Mouse (Mus musculus): ENCODE measurements at regions not wholly inside any gene's neighbourhood (a gene's known extent, or its start where the extent isn't known, plus 50 kb on each side); places are given as distances from the start of the nearest gene placed in this dataset.
"Not testable (repeated sequence)": the region's sequence is repeated elsewhere in the genome, so short reads cannot be mapped to it uniquely, and the experiment has no call there.

GRCm38 (mm10) chr17:47245635-47246034, 123.1 kb upstream of the Mrps10 start:
- H3K27ac ChIP-seq, result no peak overlapping the region
- intact Hi-C loops (cut with DNase I), result no loop called here

GRCm38 (mm10) chr17:47239086-47239485, 129.6 kb upstream of the Mrps10 start:
- intact Hi-C loops (cut with DNase I), result no loop called here
- no peak overlapping the region for H3K27ac ChIP-seq
- no peak for DNase-seq (ENCODE audit: extremely low spot score in 1 of 2, low spot score in 2 of 2)
- H3K4me3 ChIP-seq, result no peak overlapping the region
- no peak for TF ChIP-seq CTCF (IDR thresholded peaks at IDR 0.05)

More at GRCm38 (mm10) chr17:47245635-47246034, 123.1 kb upstream of the Mrps10 start:
- TF ChIP-seq CTCF (IDR thresholded peaks at IDR 0.05), result no peak
- no peak overlapping the region for H3K4me3 ChIP-seq
- DNase-seq (ENCODE audit: extremely low spot score in 1 of 2, low spot score in 2 of 2), result no peak

GRCm38 (mm10) chr17:47237881-47238280, 130.8 kb upstream of the Mrps10 start:
- intact Hi-C loops (cut with DNase I); DNase-seq (ENCODE audit: extremely low spot score in 1 of 2, low spot score in 2 of 2); H3K27ac ChIP-seq; H3K4me3 ChIP-seq: not testable (repeated sequence)

GRCm38 (mm10) chr17:47234343-47234742, 134.3 kb upstream of the Mrps10 start:
- no peak for DNase-seq (ENCODE audit: extremely low spot score in 1 of 2, low spot score in 2 of 2)
- Histone ChIP-seq H3K4me3 (no peak overlapping the region), H3K27ac (no peak overlapping the region)
- intact Hi-C loops (cut with DNase I), result no loop called here
- TF ChIP-seq CTCF (IDR thresholded peaks at IDR 0.05), result no peak

- intact Hi-C loops (cut with DNase I), result no loop called here
- no peak for TF ChIP-seq CTCF (IDR thresholded peaks at IDR 0.05)
- DNase-seq (ENCODE audit: extremely low spot score in 1 of 2, low spot score in 2 of 2), result no peak
- no peak overlapping the region for H3K27ac ChIP-seq
- no peak overlapping the region for H3K4me3 ChIP-seq
Observed at GRCm38 (mm10) chr17:47233003-47233678, 135.5 kb upstream of the Mrps10 start.

DNA sequence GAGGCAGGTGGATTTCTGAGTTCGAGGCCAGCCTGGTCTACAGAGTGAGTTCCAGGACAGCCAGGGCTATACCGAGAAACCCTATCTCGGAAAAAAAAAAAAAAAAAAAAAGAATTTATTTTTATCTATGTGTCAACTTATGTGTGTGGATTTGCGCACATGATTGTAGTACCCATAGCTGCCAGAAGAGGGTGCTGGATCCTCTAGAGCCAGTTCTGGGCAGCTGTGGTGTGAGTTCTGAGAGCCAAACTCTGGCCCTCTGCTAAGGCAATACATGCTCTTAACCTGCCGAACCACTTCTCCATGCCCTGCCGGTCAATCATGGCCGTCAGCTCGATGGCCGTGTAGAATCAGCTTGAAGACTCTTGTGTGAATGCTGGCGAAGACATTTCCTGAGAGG, 138.0 kb upstream of the Mrps10 start:
- Histone ChIP-seq H3K4me3 (no peak overlapping the region), H3K27ac (no peak overlapping the region)
- DNase-seq (ENCODE audit: extremely low spot score in 1 of 2, low spot score in 2 of 2), result no peak
- intact Hi-C loops (cut with DNase I), result no loop called here
- TF ChIP-seq CTCF (IDR thresholded peaks at IDR 0.05), result peak; percentile 37

- peak overlapping the region; percentile 82 for H3K27ac ChIP-seq
- no peak overlapping the region for H3K4me3 ChIP-seq
- intact Hi-C loops (cut with DNase I), result loop anchor here (5.0 kb wide), 1 partner anchor 84 kb away; no protein-coding TSS in a partner anchor
- DNase-seq (ENCODE audit: extremely low spot score in 1 of 2, low spot score in 2 of 2), result no peak
- TF ChIP-seq CTCF (IDR thresholded peaks at IDR 0.05), result no peak
Observed at GRCm38 (mm10) chr17:47226391-47226790, 142.3 kb upstream of the Mrps10 start.

- no peak for TF ChIP-seq CTCF (IDR thresholded peaks at IDR 0.05)
- DNase-seq (ENCODE audit: extremely low spot score in 1 of 2, low spot score in 2 of 2), result no peak
- Histone ChIP-seq H3K4me3 (no peak overlapping the region), H3K27ac (peak overlapping the region; percentile 82)
- intact Hi-C loops (cut with DNase I), result loop anchor here (1.0 to 5.0 kb wide), 2 partner anchors 26 to 83 kb away; no protein-coding TSS in a partner anchor
Observed at GRCm38 (mm10) chr17:47225306-47226269, 143.1 kb upstream of the Mrps10 start.

DNA sequence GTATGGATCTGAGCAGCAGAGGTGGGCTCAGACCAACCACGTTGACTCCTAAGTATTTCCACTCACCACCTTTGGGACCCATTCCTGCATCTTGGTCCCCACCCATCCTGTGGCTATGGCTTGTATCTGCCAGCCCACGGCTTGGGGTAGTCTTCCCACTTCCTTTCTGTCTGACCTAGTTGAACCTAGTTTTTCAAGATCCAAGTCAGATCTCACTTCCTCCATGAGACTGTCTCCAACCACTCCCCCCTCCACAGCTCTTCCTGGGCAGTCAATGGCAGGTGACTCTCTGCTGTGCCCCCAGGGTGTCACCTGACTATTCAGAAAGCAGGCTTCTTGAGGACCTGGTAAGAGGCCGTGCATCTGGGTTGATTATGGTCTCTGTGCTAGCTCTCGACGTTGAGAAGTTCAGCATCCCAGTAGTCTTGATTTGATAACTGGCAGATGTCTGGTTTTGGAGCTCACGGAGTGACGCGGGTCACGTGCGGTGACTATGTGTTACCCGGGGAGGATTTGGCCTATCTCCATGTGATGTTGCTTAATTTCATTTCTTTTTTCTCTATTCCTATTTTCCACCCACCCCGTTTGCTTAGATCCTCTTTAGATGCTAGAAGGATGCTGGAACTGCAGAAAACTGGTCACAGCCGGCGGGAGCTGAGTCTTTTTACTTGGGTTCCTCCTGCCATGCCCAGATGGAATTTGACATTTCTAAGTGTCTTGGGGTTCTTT, 147.5 kb upstream of the Mrps10 start:
- H3K4me3 ChIP-seq, result no peak overlapping the region
- H3K27ac ChIP-seq, result no peak overlapping the region; the same call in 1 of the 2 replicates
- intact Hi-C loops (cut with DNase I), result no loop called here
- TF ChIP-seq CTCF (IDR thresholded peaks at IDR 0.05), result no peak
- no peak for DNase-seq (ENCODE audit: extremely low spot score in 1 of 2, low spot score in 2 of 2)

- DNase-seq (ENCODE audit: extremely low spot score in 1 of 2, low spot score in 2 of 2), result no peak
- intact Hi-C loops (cut with DNase I), result no loop called here
- Histone ChIP-seq H3K4me3 (no peak overlapping the region), H3K27ac (no peak overlapping the region)
- TF ChIP-seq CTCF (IDR thresholded peaks at IDR 0.05), result no peak
Observed at GRCm38 (mm10) chr17:47219846-47220245, 148.8 kb upstream of the Mrps10 start.

DNA sequence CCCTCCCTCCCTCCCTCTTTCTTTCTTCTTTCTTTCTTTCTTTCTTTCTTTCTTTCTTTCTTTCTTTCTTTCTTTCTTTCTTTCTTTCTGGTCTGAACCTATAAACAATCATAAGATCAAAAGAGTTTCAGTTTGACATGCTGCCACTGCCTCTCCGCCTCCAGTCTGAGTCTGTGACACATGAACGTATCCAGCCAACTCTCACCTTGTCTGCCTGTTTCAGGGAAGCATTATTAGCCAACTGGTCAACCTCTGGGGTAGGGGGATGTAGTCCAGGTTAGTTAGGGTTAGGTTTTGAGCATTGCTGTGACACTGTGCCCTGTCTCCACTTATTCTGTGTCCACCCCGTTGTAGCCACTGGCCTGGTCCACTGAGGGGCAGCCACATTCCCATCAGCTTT, 152.2 kb upstream of the Mrps10 start:
- intact Hi-C loops (cut with DNase I), result no loop called here
- H3K4me3 ChIP-seq, result no peak overlapping the region
- no peak for DNase-seq (ENCODE audit: extremely low spot score in 1 of 2, low spot score in 2 of 2)
- H3K27ac ChIP-seq, result no peak overlapping the region
- TF ChIP-seq CTCF (IDR thresholded peaks at IDR 0.05), result no peak

GRCm38 (mm10) chr17:47215841-47216240, 152.8 kb upstream of the Mrps10 start:
- no peak overlapping the region for H3K27ac ChIP-seq
- intact Hi-C loops (cut with DNase I), result no loop called here
- TF ChIP-seq CTCF (IDR thresholded peaks at IDR 0.05), result no peak
- no peak overlapping the region for H3K4me3 ChIP-seq
- DNase-seq (ENCODE audit: extremely low spot score in 1 of 2, low spot score in 2 of 2), result no peak

All from left cerebral cortex, adult 2 months (tissue).